Mouse (Mus musculus) Patski (cell line): ENCODE results near the gene B3gnt2. TPM values are rescaled to one million over a fixed set of nuclear protein-coding genes. Genes with fewer than 3 reads are reported as not detected.

ENCODE experiments used
- ATAC-seq: fragments of 100-300 bp; one replicate; pipeline ENCODE4 v1.8.0; 2021
- CTCF ChIA-PET: fragments of 350-600 bp; sonication (Branson Sonifier 250); formaldehyde crosslinking; loops from one replicate; lab custom pipeline; 2022; ENCODE audit warnings: inconsistent platforms; lab: Charles Lee
- POLR2A ChIA-PET: fragments of 350-600 bp; sonication (Branson Sonifier 250); formaldehyde crosslinking; loops from one replicate; lab custom pipeline; 2022; ENCODE audit warnings: antibody characterized with exemption, inconsistent platforms; lab: Charles Lee
- DNase-seq: peaks from one replicate; pipeline ENCODE4 v3.0.0-alpha.2; 2011; ENCODE audit warnings: low read depth, low spot score
- H3K27me3 ChIP-seq: fragments of 371-371 bp; one replicate; pipeline ENCODE4 v1.5.1; 2021
- CTCF ChIP-seq: fragments of 100-300 bp; IDR thresholded peaks from one replicate; pipeline ENCODE4 v1.5.1; 2021
- in situ Hi-C: fragments of 300-500 bp; cut with MboI; formaldehyde crosslinking; loops from 3 replicates; pipeline ENCODE4 v1.11.1; 2018; ENCODE audit warnings: low pct_unique_long_range_greater_than_20kb, mixed read lengths
- polyA plus RNA-seq: library from polyadenylated mRNA; unstranded; gene quantifications from one replicate; pipeline ENCODE4 v1.2.3, GENCODE M21; 2021

The B3gnt2 gene
- polyA plus RNA-seq, 1 experiment from 2014 or later, result 20.3 TPM

- POLR2A ChIA-PET, result no interaction called here
- CTCF ChIA-PET, result no interaction called here
- no peak for TF ChIP-seq CTCF
- in situ Hi-C loops, result no loop called here
- no peaks in the 10 kb centered on the region for H3K27me3 ChIP-seq
- ATAC-seq, result no peak
- DNase-seq, result no peak
These were observed 34.7 kb downstream of the B3gnt2 start for GRCm38 (mm10) chr11:22826051-22826450.

- TF ChIP-seq CTCF, result no peak
- ChIA-PET CTCF (no interaction called here), POLR2A (no interaction called here)
- in situ Hi-C loops, result no loop called here
- ATAC-seq, result no peak
- no peak for DNase-seq
- H3K27me3 ChIP-seq, result no peaks in the 10 kb centered on the region
These were observed 35.2 kb downstream of the B3gnt2 start for GRCm38 (mm10) chr11:22825548-22825947.

GRCm38 (mm10) chr11:22824049-22824705, 36.6 kb downstream of the B3gnt2 start:
- DNase-seq, result no peak
- in situ Hi-C loops, result no loop called here
- ChIA-PET CTCF (interaction anchor here (1.1 kb wide), 1 partner anchor 17 kb away, joined by 3 read pairs; no protein-coding TSS in a partner anchor), POLR2A (interaction anchor here (0.6 kb wide), 1 partner anchor 1561 kb away, joined by 3 read pairs; no protein-coding TSS in a partner anchor)
- no peak for TF ChIP-seq CTCF
- ATAC-seq, result no peak
- H3K27me3 ChIP-seq, result no peaks in the 10 kb centered on the region

- TF ChIP-seq CTCF, result no peak
- POLR2A ChIA-PET, result interaction anchor here (1.4 to 1.6 kb wide), 2 partner anchors 11 to 19 kb away, joined by 3 to 5 read pairs; no protein-coding TSS in a partner anchor
- H3K27me3 ChIP-seq, result no peaks in the 10 kb centered on the region
- DNase-seq (no peak), ATAC-seq (no peak)
- in situ Hi-C loops, result no loop called here
- CTCF ChIA-PET, result no interaction called here
These were observed 39.5 kb downstream of the B3gnt2 start for GRCm38 (mm10) chr11:22821243-22821642.

GRCm38 (mm10) chr11:22818371-22818770, 42.4 kb downstream of the B3gnt2 start:
- ChIA-PET POLR2A (no interaction called here), CTCF (interaction anchor here (1.7 kb wide), 1 partner anchor 9 kb away, joined by 5 read pairs; no protein-coding TSS in a partner anchor)
- H3K27me3 ChIP-seq, result no peaks in the 10 kb centered on the region
- ATAC-seq (no peak), DNase-seq (no peak)
- no peak for TF ChIP-seq CTCF
- in situ Hi-C loops, result no loop called here

- no peak for TF ChIP-seq CTCF
- DNase-seq, result no peak
- H3K27me3 ChIP-seq, result no peaks in the 10 kb centered on the region
- in situ Hi-C loops, result no loop called here
- no peak for ATAC-seq
- POLR2A ChIA-PET, result no interaction called here
- CTCF ChIA-PET, result no interaction called here
These were observed 44.9 kb downstream of the B3gnt2 start for GRCm38 (mm10) chr11:22815877-22816276.

- POLR2A ChIA-PET, result interaction anchor here (0.6 kb wide), 1 partner anchor 74 kb away, joined by 3 read pairs; no protein-coding TSS in a partner anchor
- in situ Hi-C loops, result no loop called here
- CTCF ChIA-PET, result no interaction called here
- no peaks in the 10 kb centered on the region for H3K27me3 ChIP-seq
- TF ChIP-seq CTCF, result no peak
- DNase-seq (no peak), ATAC-seq (no peak)
These were observed 45.6 kb downstream of the B3gnt2 start for GRCm38 (mm10) chr11:22815143-22815542.

GRCm38 (mm10) chr11:22813921-22814704, 46.6 kb downstream of the B3gnt2 start:
- DNase-seq, result no peak
- CTCF ChIA-PET, result no interaction called here
- no peak for TF ChIP-seq CTCF
- no peak for ATAC-seq
- POLR2A ChIA-PET, result interaction anchor here (0.5 kb wide), 1 partner anchor 27 kb away, joined by 3 read pairs; no protein-coding TSS in a partner anchor
- in situ Hi-C loops, result no loop called here
- no peaks in the 10 kb centered on the region for H3K27me3 ChIP-seq

- no peak for TF ChIP-seq CTCF
- no peak for ATAC-seq
- no peaks in the 10 kb centered on the region for H3K27me3 ChIP-seq
- ChIA-PET CTCF (no interaction called here), POLR2A (interaction anchor here (0.5 kb wide), 1 partner anchor 28 kb away, joined by 3 read pairs; no protein-coding TSS in a partner anchor)
- in situ Hi-C loops, result no loop called here
- DNase-seq, result no peak
These were observed 47.3 kb downstream of the B3gnt2 start for GRCm38 (mm10) chr11:22813427-22813826.

GRCm38 (mm10) chr11:22811413-22811812, 49.3 kb downstream of the B3gnt2 start:
- ChIA-PET POLR2A (interaction anchor here (1.4 kb wide), 1 partner anchor 8 kb away, joined by 3 read pairs; no protein-coding TSS in a partner anchor), CTCF (interaction anchor here (1.4 kb wide), 1 partner anchor 46 kb away, joined by 3 read pairs; no protein-coding TSS in a partner anchor)
- no peaks in the 10 kb centered on the region for H3K27me3 ChIP-seq
- DNase-seq (no peak), ATAC-seq (peak; percentile 92)
- TF ChIP-seq CTCF, result no peak
- in situ Hi-C loops, result no loop called here
